Mouse (Mus musculus) CH12.LX (cell line): Measurements from ENCODE around the gene Clba1.

Experiments
- CTCF ChIP-seq, 2 experiments: IDR thresholded peaks in 1 of 2; conservative IDR thresholded peaks in 1 of 2; 2 replicates each; pipeline ENCODE4 v1.5.1; 2011 to 2012; ENCODE audit warnings: low read depth in 2 of 2, low read length in 2 of 2, improper control_type of control experiment in 1 of 2, inconsistent platforms in 1 of 2, mild to moderate bottlenecking in 1 of 2, moderate library complexity in 1 of 2
- EP300 ChIP-seq: IDR thresholded peaks from 2 replicates; pipeline ENCODE4 v1.6.1; 2011; ENCODE audit warnings: low read length, improper control_type of control experiment
- HCFC1 ChIP-seq: IDR thresholded peaks from 2 replicates; pipeline ENCODE4 v1.6.1; 2012; ENCODE audit warnings: low read depth, mild to moderate bottlenecking, inconsistent platforms, low read length, improper control_type of control experiment
- MAFK ChIP-seq: IDR thresholded peaks from 2 replicates; pipeline ENCODE4 v1.6.1; 2011; ENCODE audit warnings: low read length, improper control_type of control experiment; ENCODE audit not compliant: insufficient replicate concordance
- POLR2A ChIP-seq: IDR thresholded peaks from 2 replicates; pipeline ENCODE4 v1.6.1; 2011; ENCODE audit warnings: low read depth, mild to moderate bottlenecking, improper control_type of control experiment, low read length
- TCF12 ChIP-seq: IDR thresholded peaks from 2 replicates; pipeline ENCODE4 v1.6.1; 2014; ENCODE audit warnings: low read depth, mild to moderate bottlenecking, inconsistent platforms, low read length, improper control_type of control experiment
- USF1 ChIP-seq: IDR thresholded peaks from 2 replicates; pipeline ENCODE4 v1.6.1; 2014; ENCODE audit warnings: low read depth, mild to moderate bottlenecking, inconsistent platforms, low read length, improper control_type of control experiment
- ZKSCAN1 ChIP-seq: IDR thresholded peaks from 2 replicates; pipeline ENCODE4 v1.6.1; 2012; ENCODE audit warnings: low read depth, inconsistent platforms, low read length, improper control_type of control experiment, borderline replicate concordance

DNA sequence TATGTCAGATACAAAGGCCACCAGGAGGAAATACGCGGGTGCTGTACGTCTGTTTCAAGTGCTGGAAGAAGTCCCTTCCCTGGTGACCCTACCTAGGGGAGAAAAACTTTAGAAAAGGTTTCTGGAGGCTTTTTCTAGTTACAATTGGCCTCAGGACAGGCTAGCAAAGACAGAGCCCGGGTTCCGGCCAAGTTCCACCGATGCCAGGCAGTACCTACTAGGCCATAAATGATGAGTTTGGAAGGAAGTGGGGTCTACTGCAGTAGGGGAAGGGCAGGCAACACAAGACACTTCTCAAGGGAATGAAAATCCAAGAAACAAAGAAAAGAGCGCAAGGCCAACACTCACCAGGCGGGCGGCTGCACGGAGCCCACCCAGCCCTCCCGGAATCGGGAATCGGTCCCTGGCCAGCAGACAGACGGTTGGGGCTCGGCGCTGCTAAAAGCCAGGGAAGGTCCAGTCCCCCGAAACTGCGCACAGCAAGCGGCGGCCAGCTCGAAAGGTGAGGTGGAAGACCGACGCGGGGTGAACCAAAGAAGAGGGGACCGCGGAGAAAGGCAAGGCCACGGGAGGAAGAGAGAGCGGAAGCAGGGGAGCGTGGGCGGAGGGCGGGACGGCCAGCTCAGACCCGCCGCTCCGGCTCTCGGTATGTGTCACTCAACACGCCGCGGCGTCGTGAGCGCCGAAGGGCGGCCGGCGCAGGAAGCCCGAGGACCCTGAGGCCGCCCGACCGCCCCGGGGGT, 19.9 kb downstream of the Clba1 start:
- TF ChIP-seq EP300 (no peak), USF1 (no peak), CTCF (conservative IDR thresholded peaks at IDR 0.05 in 1 of 2, IDR thresholded peaks at IDR 0.05 in 1 of 2; ENCODE audit: low read depth in 2 of 2, low read length in 2 of 2) (no peak), HCFC1 (0 out of 2 replicates have a peak, but pooled peaks have one; percentile 44), POLR2A (no peak), TCF12 (peak; percentile 65), ZKSCAN1 (no peak), MAFK (no peak)
